Mouse (Mus musculus) c-Kit-negative CD71-positive TER-119-positive erythroid progenitor cells, embryonic 14.5 days (primary cell): ENCODE data around the gene Wipf3.

ENCODE experiments used
- DNase-seq: peaks from one replicate; pipeline ENCODE4 v3.0.0-alpha.2; 2013; ENCODE audit warnings: low read depth, low spot score

Gene Wipf3

GRCm38 (mm10) chr6:54429447-54430194 is at the start of gene Wipf3:
TSS of gene Wipf3 (plus strand) at chr6:54429603.
- DNase-seq: no peak

GRCm38 (mm10) chr6:54382636-54383035 is 46.8 kb upstream of the Wipf3 start:
- DNase-seq: no peak

- DNase-seq: no peak
Measured at GRCm38 (mm10) chr6:54383893-54384524, 45.4 kb upstream of the Wipf3 start.

DNA sequence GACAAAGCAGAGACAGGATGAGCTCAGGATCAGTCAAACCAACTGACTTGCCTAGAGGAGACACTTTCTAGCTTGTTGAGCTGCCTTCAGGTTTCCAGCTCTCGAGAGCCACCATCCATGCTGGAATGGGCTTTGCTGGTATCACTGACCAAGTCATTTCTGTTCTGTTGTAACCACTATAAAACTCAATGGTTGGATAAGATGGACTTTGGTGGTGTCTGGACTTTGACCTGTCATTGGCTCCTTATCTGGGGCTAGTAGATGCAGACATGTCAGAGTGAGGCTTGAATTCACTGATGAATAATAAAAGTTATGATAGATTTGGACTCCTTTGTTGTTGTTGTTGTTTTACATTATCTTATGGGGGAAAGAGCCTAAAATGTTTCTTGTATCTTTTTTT is 44.6 kb upstream of the Wipf3 start:
- no peak for DNase-seq

DNA sequence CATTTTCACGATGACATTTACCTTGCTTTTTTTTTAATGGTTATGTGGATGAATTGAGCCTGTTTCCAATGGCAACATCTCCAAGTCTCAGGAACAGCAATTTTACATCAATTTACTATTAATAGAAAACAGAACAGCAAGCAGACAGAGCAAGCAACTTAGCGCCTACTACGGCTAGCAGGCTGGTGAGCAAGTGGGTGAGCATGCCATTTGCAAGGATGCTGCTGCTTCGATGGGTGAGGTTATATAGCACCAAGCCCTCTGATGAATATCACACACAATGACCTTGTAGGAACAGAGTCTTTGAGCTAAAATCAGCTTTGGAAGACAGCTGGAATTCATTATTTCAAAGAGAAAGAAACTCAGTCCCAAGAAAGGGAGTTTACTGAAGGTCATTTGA is 43.0 kb upstream of the Wipf3 start:
- no peak for DNase-seq

DNA sequence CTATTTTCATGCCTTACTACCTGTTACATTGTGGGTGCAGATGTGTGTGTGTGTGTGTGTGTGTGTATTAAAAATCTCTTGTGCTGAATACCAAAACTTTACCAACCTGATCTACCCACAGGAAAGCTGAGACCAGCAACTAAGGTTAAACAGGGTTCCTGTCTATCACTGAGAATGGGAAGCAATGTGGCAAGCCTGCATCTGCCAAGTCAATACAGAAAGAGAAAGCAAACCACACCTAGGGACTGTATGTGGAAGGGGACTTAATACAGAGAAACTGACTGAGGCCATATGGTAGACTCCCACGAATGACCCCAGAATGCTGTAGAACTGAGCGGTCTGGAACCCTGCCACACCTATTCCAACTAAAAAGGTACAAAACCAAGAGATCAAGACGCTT is 42.4 kb upstream of the Wipf3 start:
- DNase-seq: no peak

GRCm38 (mm10) chr6:54387751-54388150 is 41.7 kb upstream of the Wipf3 start:
- DNase-seq: no peak

GRCm38 (mm10) chr6:54388690-54389275 is 40.6 kb upstream of the Wipf3 start:
- DNase-seq: no peak

DNA sequence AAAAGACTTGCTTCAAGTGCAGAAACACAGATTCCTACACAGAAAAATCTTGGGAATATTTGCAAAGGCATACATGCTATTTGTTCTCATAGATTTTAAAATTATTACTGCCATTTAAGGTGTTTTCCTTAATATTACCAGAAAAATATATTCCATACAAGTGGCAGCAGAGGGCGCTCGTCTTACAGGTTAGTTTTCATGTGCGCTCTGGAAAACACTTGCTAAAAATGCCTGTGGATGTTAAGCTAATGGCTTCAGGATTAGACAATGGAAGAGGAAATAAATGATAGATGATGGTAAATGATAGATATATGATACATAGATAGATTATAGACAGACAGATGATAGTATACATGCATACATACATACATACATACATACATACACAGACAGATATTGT is 37.6 kb upstream of the Wipf3 start:
- DNase-seq: no peak

- no peak for DNase-seq
Measured at GRCm38 (mm10) chr6:54393886-54394285, 35.5 kb upstream of the Wipf3 start.

- no peak for DNase-seq
Measured at GRCm38 (mm10) chr6:54399194-54399923, 30.0 kb upstream of the Wipf3 start.

DNA sequence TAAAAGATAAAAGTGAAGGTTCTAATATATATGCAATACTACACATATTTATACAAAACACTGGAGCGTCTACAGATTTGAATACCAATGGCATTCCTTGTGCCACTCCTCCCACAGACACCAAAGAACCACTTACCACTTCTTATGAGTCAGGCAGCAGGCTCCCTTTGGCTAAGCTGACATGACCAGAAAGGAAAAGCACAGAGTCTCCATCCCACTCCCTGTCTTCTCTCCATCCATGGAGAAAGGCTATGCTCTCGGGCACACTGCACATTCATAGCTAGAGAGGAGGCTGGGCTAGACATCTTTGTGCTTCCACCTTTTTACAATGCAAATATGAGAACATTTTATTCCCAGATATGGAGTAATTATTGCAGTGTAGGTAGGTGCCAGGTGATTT is 27.9 kb upstream of the Wipf3 start:
- DNase-seq: no peak

- DNase-seq: no peak
Measured at GRCm38 (mm10) chr6:54404916-54405315, 24.5 kb upstream of the Wipf3 start.

DNA sequence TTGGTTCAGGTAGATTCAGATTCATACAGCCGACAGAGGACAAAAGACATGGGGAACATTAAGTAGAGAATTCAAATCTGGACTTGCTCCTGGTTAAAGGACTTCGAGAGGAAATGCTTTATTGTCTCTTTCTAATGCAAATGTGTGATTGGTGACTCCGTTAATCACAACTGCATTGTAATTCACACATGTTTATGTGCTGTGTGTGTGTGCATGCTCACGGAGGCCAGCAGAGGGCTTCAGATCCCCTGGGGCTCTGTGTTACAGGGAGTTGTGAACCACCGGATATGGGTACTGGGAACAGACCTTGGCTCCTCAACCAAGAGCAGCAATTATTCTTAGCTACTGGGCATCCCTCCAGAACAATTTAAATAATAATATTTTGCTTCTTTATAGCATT is 23.3 kb upstream of the Wipf3 start:
- DNase-seq: no peak

GRCm38 (mm10) chr6:54409271-54409670 is 20.1 kb upstream of the Wipf3 start:
- DNase-seq: no peak

DNA sequence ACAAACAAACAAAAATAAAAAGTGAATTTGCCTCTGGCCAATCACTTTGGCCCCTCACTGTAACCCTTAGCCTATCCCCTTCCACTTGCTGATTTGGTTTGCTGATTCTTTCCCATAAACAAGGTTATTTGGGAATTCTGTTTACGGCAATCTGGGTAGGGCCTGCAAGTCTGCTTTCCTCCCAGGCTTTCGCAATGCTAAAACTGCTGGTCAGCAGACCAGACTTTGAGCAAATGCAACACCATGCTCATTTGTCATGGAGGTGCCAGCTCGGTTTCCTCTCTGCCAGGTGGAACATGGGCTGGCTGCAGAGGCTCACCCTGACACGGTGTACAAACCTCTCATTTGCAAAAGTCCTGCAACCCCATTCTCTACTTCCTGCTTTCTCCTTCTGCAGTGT is 19.0 kb upstream of the Wipf3 start:
- no peak for DNase-seq

- DNase-seq: no peak
Measured at GRCm38 (mm10) chr6:54411591-54411990, 17.8 kb upstream of the Wipf3 start.

DNA sequence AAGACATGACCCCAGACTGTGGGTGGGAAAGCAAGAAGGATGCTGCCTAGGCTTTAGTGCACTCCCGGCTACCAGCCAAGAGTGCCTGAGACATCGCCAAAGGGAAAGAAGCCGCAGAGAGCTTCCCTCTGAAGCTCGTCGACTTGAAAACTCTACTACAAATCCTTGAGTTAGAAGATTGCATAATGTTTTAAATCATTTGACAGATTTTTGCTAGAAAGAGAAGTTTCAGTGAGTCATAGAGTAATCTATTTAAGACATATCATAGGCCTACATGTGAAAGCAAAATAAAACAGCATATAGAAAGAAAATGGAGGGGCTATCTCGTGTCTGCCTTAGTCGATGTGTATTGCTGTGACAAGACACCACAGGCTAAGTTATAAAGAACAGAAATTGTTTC is 16.5 kb upstream of the Wipf3 start:
- no peak for DNase-seq

DNA sequence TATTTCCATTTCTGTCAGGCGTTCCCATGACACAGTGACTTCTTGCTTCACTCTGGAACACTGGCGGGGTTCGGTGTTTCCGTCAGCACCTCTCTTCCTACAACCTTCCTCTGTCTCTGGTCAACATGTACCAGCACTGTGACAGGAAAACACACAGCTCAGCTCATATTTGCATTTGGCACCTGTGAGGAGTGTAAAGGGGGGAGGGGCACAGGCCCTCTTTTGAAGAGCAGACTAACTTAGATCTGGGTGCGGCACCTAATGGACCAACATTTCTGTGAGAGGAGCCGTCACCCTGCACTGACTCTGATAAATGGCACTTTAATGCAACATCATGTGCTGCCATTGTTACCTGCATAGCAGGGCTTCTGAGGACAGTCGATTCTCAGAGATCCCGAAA is 4.2 kb upstream of the Wipf3 start:
- no peak for DNase-seq

DNA sequence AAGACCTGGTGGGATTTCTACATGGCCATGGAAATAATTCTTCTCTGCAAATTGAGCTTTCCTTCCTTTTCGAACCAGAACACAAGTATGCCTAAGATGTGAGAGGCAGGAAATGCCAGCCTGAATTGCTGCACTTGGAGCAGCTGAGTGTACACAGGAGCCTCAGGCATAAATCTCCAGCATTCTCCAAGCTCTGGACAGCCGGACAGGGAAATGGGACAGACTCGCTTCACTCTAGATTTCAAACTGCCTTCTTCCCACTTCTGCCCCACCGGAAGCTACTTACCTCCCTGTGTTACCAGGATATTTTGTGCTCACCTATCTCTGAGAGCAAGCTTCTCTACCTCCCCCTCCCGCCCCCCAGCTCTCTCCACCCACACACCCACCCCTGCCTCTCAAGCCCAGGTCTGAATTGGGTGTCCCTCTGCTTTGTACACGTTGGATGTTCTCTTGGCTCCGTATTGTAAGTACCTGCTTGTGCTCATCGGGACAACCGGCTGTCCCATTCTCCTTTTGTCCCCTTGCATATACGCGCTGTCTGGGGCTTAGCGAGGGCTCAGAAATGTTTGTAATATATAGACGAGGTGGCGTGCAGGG is 455 bp upstream of the Wipf3 start:
- no peak for DNase-seq

GRCm38 (mm10) chr6:54430221-54430620 is 818 bp downstream of the Wipf3 start:
- no peak for DNase-seq

DNA sequence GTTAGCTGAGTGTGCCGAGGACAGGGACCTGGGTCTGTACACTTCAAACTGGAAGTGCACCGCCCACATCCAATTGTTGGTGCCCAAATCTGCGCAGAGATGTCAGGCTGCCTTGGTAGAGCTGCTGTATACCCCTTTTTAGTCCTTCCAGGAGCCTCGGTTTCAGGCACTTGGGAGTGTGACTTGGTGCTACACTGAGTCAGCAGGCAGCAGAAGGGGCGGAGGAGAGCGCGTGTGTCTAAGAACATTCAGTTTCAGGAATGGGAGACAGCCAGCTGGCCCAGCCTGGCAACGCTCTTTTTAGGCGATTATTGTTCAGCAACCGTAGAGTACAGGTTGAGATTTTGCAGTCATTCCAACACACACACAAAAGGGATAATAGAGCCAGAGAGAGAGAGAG is 2.4 kb downstream of the Wipf3 start:
- DNase-seq: no peak
